Mouse (Mus musculus): Measurements from ENCODE around the gene Slc25a34.

Slc25a34 gene

DNA sequence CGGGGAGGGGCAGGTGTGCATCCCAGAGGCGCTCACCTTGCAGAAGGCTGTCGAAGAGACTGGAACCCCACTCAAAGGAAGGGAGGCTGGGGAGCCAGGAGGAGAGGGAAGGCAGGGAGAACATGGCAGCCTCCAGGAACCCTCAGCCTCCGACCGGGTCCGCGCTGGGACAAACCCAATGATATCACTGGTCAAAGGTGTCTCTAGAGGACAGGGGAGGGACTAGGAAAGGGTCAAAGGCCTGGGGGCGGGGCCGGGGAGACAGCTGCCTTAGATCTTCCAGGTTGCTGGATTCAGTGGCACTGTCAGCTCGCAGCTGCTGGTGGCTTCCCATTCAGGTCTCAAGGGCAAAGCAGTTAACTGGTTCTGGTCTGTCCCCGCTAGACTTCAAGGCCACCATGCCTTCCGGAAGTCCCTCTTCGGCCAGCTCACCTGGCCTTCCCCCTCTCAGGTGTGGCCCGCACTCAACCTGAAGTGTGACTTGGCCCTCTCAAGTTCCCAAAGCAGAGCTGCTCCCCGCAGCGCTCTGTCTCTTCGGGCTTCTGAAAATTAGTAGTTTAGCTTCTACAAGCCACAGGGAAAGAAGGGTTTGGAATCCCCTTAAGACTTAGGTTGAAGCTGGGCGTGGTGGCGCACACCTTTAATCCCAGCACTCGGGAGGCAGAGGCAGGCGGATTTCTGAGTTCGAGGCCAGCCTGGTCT lies 5.6 kb downstream of the Slc25a34 start:
- peak; percentile 49 for DNase-seq

GRCm38 (mm10) chr4:141617299-141617698 lies 6.3 kb downstream of the Slc25a34 start:
- DNase-seq, result peak; percentile 90

- DNase-seq, result no peak
These were observed 6.8 kb downstream of the Slc25a34 start for GRCm38 (mm10) chr4:141616811-141617210.

- no peak for DNase-seq
These were observed 8.7 kb downstream of the Slc25a34 start for GRCm38 (mm10) chr4:141614946-141615345.

- DNase-seq, result no peak
These were observed 14.1 kb downstream of the Slc25a34 start for GRCm38 (mm10) chr4:141609538-141609937.

GRCm38 (mm10) chr4:141605861-141606260 lies 17.8 kb downstream of the Slc25a34 start, which contains the start of gene Fblim1:
Fblim1 (minus strand) TSS chr4:141606096.
- no peak for DNase-seq

DNA sequence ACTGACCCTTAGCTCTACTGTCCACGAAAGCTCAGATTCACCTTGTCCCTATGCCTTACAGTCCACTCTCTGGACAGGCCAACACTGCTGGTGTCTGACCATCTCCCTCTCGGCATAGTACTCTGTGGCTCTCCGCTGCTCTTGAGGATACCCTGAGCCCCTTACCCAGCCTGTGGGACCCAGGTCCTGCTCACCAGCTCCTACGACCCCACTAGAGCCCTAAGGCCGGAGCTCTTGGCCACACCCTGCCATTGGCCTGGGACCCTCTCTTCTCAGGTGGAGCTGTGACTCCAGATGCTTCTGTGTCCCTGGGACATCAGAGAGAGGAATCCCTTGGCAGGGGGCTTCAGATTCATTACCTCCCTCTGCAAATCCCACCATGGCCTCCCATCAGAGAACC lies 18.2 kb downstream of the Slc25a34 start:
- DNase-seq, result no peak

DNA sequence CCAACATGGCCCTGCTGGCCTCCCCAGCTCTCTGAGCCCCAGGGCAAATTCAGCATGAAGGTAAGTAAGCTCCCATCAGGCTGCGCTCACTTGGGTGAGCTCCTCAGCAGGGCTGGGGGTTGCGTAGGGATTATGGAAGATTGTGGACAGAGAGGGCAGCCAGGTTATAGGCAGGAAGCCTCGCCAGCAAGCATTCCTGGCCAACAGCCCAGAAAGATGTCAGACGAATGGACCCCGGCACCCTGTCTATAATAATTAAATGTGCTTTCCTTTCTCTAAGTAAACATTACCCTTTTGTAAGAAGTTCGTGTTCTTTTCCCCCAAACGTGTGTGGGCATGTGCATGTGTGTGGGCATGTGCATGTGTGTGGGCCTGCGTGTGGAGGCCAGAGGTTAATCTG lies 19.1 kb downstream of the Slc25a34 start:
- DNase-seq, result no peak

- no peak for DNase-seq
These were observed 19.7 kb downstream of the Slc25a34 start for GRCm38 (mm10) chr4:141603921-141604320.

- DNase-seq, result no peak
These were observed 20.9 kb downstream of the Slc25a34 start for GRCm38 (mm10) chr4:141602523-141603223.

- peak; percentile 40 for DNase-seq
These were observed 22.3 kb downstream of the Slc25a34 start for GRCm38 (mm10) chr4:141601148-141601862.

DNA sequence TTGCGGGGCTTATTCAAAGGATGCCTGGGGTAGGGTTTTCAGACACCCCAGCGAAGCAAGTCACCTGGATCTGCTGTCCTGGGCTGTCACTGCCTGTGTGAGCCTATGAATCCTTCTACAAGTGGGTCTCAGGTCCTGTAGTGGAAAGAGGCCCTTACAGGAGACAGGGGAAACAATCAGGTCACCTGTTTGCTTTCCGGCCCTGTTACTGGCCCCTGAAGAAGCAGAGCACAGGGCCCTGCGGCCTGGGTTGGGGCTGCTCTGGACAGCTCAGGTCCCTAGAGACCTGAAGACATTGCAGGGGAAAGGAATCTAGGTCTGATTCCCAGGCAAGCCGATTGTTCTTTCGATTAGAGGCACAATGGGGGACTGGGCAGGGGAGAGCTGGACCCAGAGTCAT lies 23.3 kb downstream of the Slc25a34 start:
- no peak for DNase-seq

DNA sequence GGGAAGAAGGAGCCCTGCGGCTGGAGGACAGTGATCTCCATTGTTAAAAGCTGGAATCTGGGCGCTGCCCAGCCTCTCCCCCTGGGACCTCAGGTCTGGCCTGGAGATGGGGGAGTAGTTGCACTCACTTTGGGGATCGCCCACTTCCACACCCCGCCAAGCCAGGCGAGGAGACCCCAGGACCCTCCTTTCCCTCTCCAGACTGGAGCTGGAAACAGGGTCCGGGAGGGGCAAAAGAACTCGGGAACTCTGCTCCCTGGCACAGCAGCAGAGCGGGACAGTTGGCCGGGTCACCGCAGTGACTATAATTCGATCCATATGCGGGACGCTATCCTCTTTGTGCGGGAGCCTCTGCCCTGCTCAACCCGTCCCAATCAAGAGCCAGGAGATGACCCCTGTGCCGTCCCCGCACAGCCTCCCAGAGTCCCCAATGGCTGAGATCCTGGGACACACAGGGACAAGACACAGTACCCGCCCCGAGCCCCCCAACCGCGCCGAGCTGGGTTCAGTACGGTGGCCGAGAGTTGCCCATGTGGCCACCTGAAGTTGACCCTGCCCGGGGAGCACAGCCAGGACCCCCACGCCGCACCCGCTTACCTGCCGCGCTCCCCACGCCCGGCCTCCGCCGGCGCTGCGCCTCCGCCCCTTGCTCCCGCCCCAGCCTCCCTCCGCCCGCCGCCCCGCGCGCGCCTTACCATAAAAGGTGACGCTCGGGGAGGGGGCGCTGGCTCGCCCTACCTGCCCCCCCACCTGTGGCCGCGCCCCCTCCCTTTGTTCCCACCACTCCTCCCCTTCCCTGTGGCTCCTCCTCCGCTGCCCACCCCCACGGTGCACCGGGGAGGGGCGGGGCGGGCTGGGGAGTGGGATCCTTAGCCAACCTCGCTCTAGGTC lies 24.1 kb downstream of the Slc25a34 start:
- peak; percentile 28 for DNase-seq

- no peak for DNase-seq
These were observed 24.7 kb downstream of the Slc25a34 start for GRCm38 (mm10) chr4:141598894-141599250.

GRCm38 (mm10) chr4:141598199-141598893 lies 25.3 kb downstream of the Slc25a34 start:
- no peak for DNase-seq

- no peak for DNase-seq
These were observed 26.8 kb downstream of the Slc25a34 start for GRCm38 (mm10) chr4:141596700-141597328.

- no peak for DNase-seq
These were observed 27.9 kb downstream of the Slc25a34 start for GRCm38 (mm10) chr4:141595605-141596268.

DNA sequence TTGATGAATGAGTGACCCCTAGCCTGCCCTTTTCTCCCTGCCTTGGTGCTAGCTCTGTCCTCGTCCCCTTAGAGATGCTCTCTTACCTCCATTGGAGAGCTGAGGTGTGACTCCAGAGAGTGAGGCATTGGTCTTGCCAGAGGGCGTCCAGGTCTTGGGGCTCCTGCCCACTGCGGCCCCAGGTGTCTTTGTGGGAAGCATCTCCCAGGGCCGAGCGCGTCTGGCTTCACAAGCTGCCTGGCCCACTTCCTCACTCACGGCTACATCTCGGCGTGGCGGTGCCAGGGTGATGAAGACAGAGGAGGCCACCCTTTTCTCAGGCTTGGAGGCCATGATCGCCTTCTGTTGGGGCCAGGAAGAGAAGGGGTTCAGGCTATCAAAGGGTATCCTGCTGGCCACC lies 28.5 kb downstream of the Slc25a34 start:
- DNase-seq, result no peak

DNA sequence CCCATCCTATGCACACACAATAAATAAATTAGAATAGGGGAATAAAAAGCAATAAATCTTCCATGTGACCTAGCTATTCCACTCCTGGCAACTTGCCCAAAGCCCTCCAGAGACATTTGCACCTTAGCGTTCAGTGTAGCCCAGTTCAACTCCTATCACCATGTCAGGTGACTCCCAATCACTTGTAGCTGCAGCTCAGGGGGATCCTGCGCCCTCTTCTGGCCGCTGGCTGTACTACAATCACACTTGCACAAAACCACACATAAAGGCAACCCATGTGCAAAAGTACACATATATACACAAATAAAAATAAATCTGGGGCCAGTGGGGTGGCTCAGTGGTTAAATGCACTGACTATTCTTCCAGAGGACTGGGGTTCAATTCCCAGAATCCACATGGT lies 32.1 kb downstream of the Slc25a34 start:
- peak; percentile 72 for DNase-seq

DNA sequence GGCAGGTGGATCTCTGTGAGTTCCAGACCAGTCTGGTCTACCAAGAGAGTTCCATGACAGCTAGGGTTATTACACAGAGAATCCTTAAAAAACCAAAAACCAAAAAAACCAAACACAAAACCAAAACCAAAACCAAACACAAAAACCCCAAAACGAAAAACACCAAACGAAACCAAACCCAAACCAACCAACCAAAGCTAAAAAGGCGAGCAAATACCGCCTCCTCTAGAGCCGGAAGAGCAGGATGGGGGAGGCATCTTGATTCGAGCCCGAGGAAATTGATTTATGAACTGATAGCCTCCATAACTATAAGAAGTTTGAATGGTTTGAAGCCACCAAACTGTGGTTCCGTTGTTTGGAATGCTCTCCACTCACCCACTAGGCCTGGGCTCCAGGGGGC lies 39.7 kb downstream of the Slc25a34 start:
- no peak for DNase-seq

DNA sequence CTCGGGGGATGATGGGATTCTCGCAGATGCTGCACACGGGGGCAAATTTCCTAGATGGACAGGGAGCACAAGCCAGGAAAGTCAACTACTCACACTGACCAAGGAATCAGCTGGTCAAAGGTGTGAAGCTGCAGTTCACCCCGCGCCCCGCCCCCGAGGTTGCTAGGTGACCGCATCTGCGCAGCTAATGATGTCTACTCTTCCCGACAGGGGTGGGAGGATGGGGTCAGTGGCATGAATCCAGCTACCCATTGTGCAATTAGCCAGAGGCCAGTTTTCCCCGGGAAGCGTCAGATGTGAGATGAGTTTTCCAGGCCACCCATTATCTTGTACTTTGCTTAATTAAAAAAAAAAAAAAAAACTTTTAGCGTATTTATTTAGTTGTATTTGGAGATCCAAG lies 42.6 kb downstream of the Slc25a34 start:
- DNase-seq, result no peak

Measured in thymus, postnatal 4 days (tissue).